In genomic region chr11:74419601-74420000, GRCm38 (mm10) we compare ENCODE assay signal across 23 mouse cellular contexts. TPM values are rescaled to one million over a fixed set of nuclear protein-coding genes. Genes with fewer than 3 reads are reported as not detected.
DNase-seq lines count a peak whose midpoint lies in the region; ATAC-seq and TF ChIP-seq lines count a peak whose summit lies in the region.
"Had no signal": no experiment of that assay in that cellular context is flagged by ENCODE, and none has a peak within 500 bp of the region (broad histone marks: within the 10 kb centered on the region; RNA-seq: fewer than 3 reads in every experiment).

No protein-coding gene starts in this region.

- 63% methylated on average over 4 of the region's 4 CpGs for WGBS in stomach, postnatal 0 days
- 90% methylated on average over 4 of the region's 4 CpGs for WGBS in midbrain, embryonic 13.5 days

- H3K9me3 ChIP-seq in stomach, postnatal 0 days (ENCODE audit: control insufficient read depth, low read length), result no peaks in the 10 kb centered on the region
- no peaks in the 10 kb centered on the region for H3K9me3 ChIP-seq in midbrain, embryonic 13.5 days
- H3K9me3 ChIP-seq: embryonic facial prominence, embryonic 13.5 days; forebrain, embryonic 13.5 days; forebrain, embryonic 15.5 days had no signal

- no peaks in the 10 kb centered on the region for H3K27me3 ChIP-seq in myocyte (ENCODE audit: control insufficient read depth, insufficient read depth, insufficient read length)
- H3K27me3 ChIP-seq in stomach, postnatal 0 days (ENCODE audit: control insufficient read depth, insufficient read depth, low read length), result no peaks in the 10 kb centered on the region
- no peaks in the 10 kb centered on the region for H3K27me3 ChIP-seq in midbrain, embryonic 13.5 days
- H3K27me3 ChIP-seq: embryonic facial prominence, embryonic 13.5 days; forebrain, embryonic 13.5 days; forebrain, embryonic 15.5 days had no signal

- H3K4me1 ChIP-seq in stomach, postnatal 0 days (replicated peaks; ENCODE audit: control insufficient read depth, insufficient read depth), result no peaks in the 10 kb centered on the region
- H3K4me1 ChIP-seq in midbrain, embryonic 13.5 days (replicated peaks), result 0 out of 2 replicates have a peak, but pooled peaks cover 2% of the 10 kb centered on the region
- H3K4me1 ChIP-seq: embryonic facial prominence, embryonic 13.5 days had no signal

- no peak for TF ChIP-seq POLR2A in myocyte (IDR thresholded peaks at IDR 0.05; ENCODE audit: insufficient read length, low read depth)

- H3K4me2 ChIP-seq in myocyte (ENCODE audit: low read depth), result no peak overlapping the region
- no peak overlapping the region for H3K4me2 ChIP-seq in stomach, postnatal 0 days (replicated peaks; ENCODE audit: low read depth)
- no peak overlapping the region for H3K4me2 ChIP-seq in midbrain, embryonic 13.5 days (replicated peaks)
- H3K4me2 ChIP-seq: embryonic facial prominence, embryonic 13.5 days; forebrain, embryonic 13.5 days; forebrain, embryonic 15.5 days had no signal

- no peak for TF ChIP-seq CTCF in stomach, postnatal 0 days (IDR thresholded peaks at IDR 0.05; ENCODE audit: low read depth)

- H3K27ac ChIP-seq in stomach, postnatal 0 days (replicated peaks), result no peak overlapping the region
- no peak overlapping the region for H3K27ac ChIP-seq in midbrain, embryonic 13.5 days
- H3K27ac ChIP-seq: embryonic facial prominence, embryonic 13.5 days; forebrain, embryonic 13.5 days; forebrain, embryonic 15.5 days had no signal

- H3ac ChIP-seq in myocyte (ENCODE audit: control insufficient read depth, insufficient read length), result no peak overlapping the region

- H3K79me2 ChIP-seq in myocyte (ENCODE audit: control insufficient read depth, insufficient read depth), result no peaks in the 10 kb centered on the region

- no peaks in the 10 kb centered on the region for H3K36me3 ChIP-seq in myocyte (ENCODE audit: control insufficient read depth, insufficient read depth)
- 0 out of 2 replicates have a peak, but pooled peaks cover 2% of the 10 kb centered on the region for H3K36me3 ChIP-seq in stomach, postnatal 0 days (ENCODE audit: control insufficient read depth, insufficient read depth, low read length)
- H3K36me3 ChIP-seq in midbrain, embryonic 13.5 days, result no peaks in the 10 kb centered on the region
- H3K36me3 ChIP-seq: embryonic facial prominence, embryonic 13.5 days; forebrain, embryonic 15.5 days had no signal

- no peak overlapping the region for H3K4me3 ChIP-seq in myocyte
- no peak overlapping the region for H3K4me3 ChIP-seq in stomach, postnatal 0 days (ENCODE audit: low read depth, low read length)
- H3K4me3 ChIP-seq in midbrain, embryonic 13.5 days (replicated peaks), result no peak overlapping the region
- H3K4me3 ChIP-seq: embryonic facial prominence, embryonic 13.5 days; forebrain, embryonic 13.5 days; forebrain, embryonic 15.5 days had no signal

- H3K9ac ChIP-seq in stomach, postnatal 0 days (ENCODE audit: low read length), result no peak overlapping the region
- no peak overlapping the region for H3K9ac ChIP-seq in midbrain, embryonic 13.5 days (replicated peaks)
- H3K9ac ChIP-seq: embryonic facial prominence, embryonic 13.5 days; forebrain, embryonic 13.5 days; forebrain, embryonic 15.5 days; forebrain, postnatal 0 days had no signal

- no peak for DNase-seq in frontal cortex, postnatal 36 days (ENCODE audit: low spot score in 2 of 2)
- peak; percentile 37 for DNase-seq in brain, adult 2 months (ENCODE audit: low read depth, low spot score)
- no peak for DNase-seq in stomach, postnatal 0 days (ENCODE audit: low spot score)
- DNase-seq in thymus, postnatal 14 days, result no peak
- DNase-seq: adrenal gland, adult 2 months; adrenal gland, postnatal 10 days; adrenal gland, postnatal 25 days; cerebellum, adult 11-12 months; cerebellum, adult 2 months; cerebellum, adult 9-10 months; cerebellum, postnatal 10 days; cerebellum, postnatal 25 days; forebrain, postnatal 0 days had no signal

- peak; percentile 58 for ATAC-seq in frontal cortex, adult (ENCODE audit: low TSS enrichment)
- peak; percentile 87 for ATAC-seq in stomach, postnatal 0 days (ENCODE audit: low FRiP score, low TSS enrichment)
- ATAC-seq in midbrain, embryonic 13.5 days, result no peak
- ATAC-seq: forebrain, embryonic 13.5 days; forebrain, embryonic 15.5 days; forebrain, postnatal 0 days had no signal

- no peak for TF ChIP-seq EP300 in stomach, postnatal 0 days (optimal IDR thresholded peaks at IDR 0.05)

TF ChIP-seq in myocyte, 11 proteins besides CTCF, POLR2A, EP300 and RAD21:
- TF ChIP-seq MYOG (IDR thresholded peaks at IDR 0.05; ENCODE audit: control insufficient read depth in 1 of 3, insufficient read depth in 1 of 3, insufficient read length in 2 of 3, low read depth in 2 of 3) (peak; percentile 37 to 82 (median 72)), POLR2AphosphoS2 (IDR thresholded peaks at IDR 0.05; ENCODE audit: insufficient read length, low read depth) (no peak), MYOD1 (IDR thresholded peaks at IDR 0.05; ENCODE audit: control insufficient read depth in 1 of 3, insufficient read length in 2 of 3, low read depth in 2 of 3) (peak; percentile 43 to 86 (median 47))

RNA-seq across cellular contexts. Expression of gene Olfr412, which starts 57.7 kb away (rescaled TPM):
- not detected for polyA plus RNA-seq in myocyte (2012; fragmentation: generic; extraction: Trizol)
- not detected in 2 replicates for polyA plus RNA-seq in stomach, postnatal 0 days (2015; fragmentation: Nextera tagmentation; extraction: Ambion mirVana)
- not detected in 2 replicates for polyA plus RNA-seq in midbrain, embryonic 13.5 days (2015; fragmentation: Nextera tagmentation; extraction: Ambion mirVana)
- polyA plus RNA-seq: adrenal gland, adult 2 months; C2C12; cerebellum, adult 2 months; cortical plate, adult 2 months; embryonic facial prominence, embryonic 11.5 days; embryonic facial prominence, embryonic 13.5 days; forebrain, embryonic 11.5 days; forebrain, embryonic 13.5 days; forebrain, embryonic 15.5 days; forebrain, postnatal 0 days had no signal
